Mouse (Mus musculus) kidney, embryonic 16.5 days (tissue): Measurements from ENCODE around the gene 4930507D05Rik. TPM values are rescaled to one million over a fixed set of nuclear protein-coding genes. Genes with fewer than 3 reads are reported as not detected.
"Not testable (repeated sequence)": the region's sequence is repeated elsewhere in the genome, so short reads cannot be mapped to it uniquely, and the experiment has no call there.

Experiments used
- ATAC-seq: fragments of 200-750 bp; cut with Nextera tagmentation; 2 replicates; pipeline ENCODE4 v1.8.0; 2017; ENCODE audit warnings: moderate TSS enrichment; ENCODE audit not compliant: low FRiP score, low TSS enrichment
- H3K27ac ChIP-seq: fragments of 300-500 bp; sonication (generic); 2 replicates; pipeline ENCODE4 v1.5.1; 2014; ENCODE audit warnings: low read length
- H3K27me3 ChIP-seq: fragments of 300-500 bp; sonication (generic); 2 replicates; pipeline ENCODE4 v1.6.1; 2014; ENCODE audit warnings: low read length, control low read depth, mixed read lengths; ENCODE audit not compliant: insufficient read depth
- H3K36me3 ChIP-seq: fragments of 300-500 bp; sonication (generic); 2 replicates; pipeline ENCODE4 v1.6.1; 2014; ENCODE audit warnings: low read length, control low read depth, mixed read lengths; ENCODE audit not compliant: insufficient read depth
- H3K4me1 ChIP-seq: fragments of 300-500 bp; sonication (generic); 2 replicates; pipeline ENCODE4 v1.6.1; 2014; ENCODE audit warnings: low read length, control low read depth, mixed read lengths; ENCODE audit not compliant: insufficient read depth
- H3K4me2 ChIP-seq: fragments of 300-500 bp; sonication (generic); replicated peaks from 2 replicates; pipeline ENCODE4 v1.6.1; 2014; ENCODE audit warnings: low read depth, low read length
- H3K4me3 ChIP-seq: fragments of 300-500 bp; sonication (generic); 2 replicates; pipeline ENCODE4 v1.5.1; 2014; ENCODE audit warnings: mild to moderate bottlenecking, low read length
- H3K9ac ChIP-seq: fragments of 300-500 bp; sonication (generic); replicated peaks from 2 replicates; pipeline ENCODE4 v1.6.1; 2014; ENCODE audit warnings: low read length
- H3K9me3 ChIP-seq: fragments of 300-500 bp; sonication (generic); 2 replicates; pipeline ENCODE4 v1.6.1; 2016; ENCODE audit warnings: low read length, control low read depth
- WGBS: fragments of 180-500 bp; shearing (Covaris S2); extraction: QIAGEN DNeasy Blood & Tissue Kit; methylation state at CpG from one replicate; pipeline ENCODE4 v1.1.7; 2014; 5-methylcytosine and 5-hydroxymethylcytosine counted together
- polyA plus RNA-seq: library from polyadenylated mRNA; unstranded; fragments of >200 nt; fragmentation: Nextera tagmentation; extraction: Ambion mirVana; gene quantifications from 2 replicates; pipeline ENCODE4 v1.2.1, GENCODE M21; 2015

The 4930507D05Rik gene
- polyA plus RNA-seq, 1 experiment from 2014 or later, result 0.66 TPM

DNA sequence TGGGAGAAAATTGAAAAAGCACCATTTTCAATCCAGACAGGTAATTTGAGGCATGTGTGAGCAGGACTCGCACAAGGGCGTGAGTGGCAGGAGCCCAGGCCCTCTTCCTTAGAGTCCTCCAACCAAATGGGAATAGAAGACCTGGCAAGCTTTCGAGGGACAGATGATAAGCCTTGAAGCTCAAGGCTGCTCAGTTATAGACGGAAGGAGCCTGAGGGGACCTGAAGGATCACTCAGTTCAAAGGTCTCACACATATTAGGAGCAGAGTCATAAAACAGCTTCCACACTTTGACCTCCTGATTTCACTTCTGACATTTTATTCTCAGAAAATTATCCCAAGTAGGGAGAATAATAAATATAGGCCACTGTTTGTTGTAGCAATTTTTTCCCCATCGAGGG is 29.9 kb upstream of the 4930507D05Rik start:
- ATAC-seq, result no peak
- no peak overlapping the region for H3K27ac ChIP-seq
- WGBS, result 79% methylated on average over 5 of the region's 5 CpGs

DNA sequence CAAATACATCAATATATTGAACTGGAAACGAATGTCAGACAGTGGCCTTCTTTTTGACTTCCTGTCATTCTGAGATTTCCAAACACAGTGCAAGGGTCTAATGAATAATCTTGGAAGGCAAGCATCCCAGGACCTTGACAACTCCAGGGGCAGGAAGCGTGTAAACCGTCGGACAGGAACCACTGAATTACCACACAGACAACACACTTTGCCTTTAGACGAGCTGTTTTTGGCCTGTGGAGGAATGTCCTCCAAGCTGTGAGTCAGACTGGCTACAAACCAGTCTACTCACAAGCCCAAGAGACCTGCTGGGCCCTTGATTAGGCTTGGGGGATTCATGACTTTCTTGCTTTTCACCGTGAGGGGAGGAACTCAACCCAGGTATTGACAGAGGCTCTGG is 28.9 kb upstream of the 4930507D05Rik start:
- Histone ChIP-seq H3K9me3 (no peaks in the 10 kb centered on the region), H3K4me2 (no peak overlapping the region), H3K27me3 (no peaks in the 10 kb centered on the region), H3K4me1 (no peaks in the 10 kb centered on the region), H3K36me3 (no peaks in the 10 kb centered on the region), H3K9ac (no peak overlapping the region), H3K27ac (no peak overlapping the region), H3K4me3 (no peak overlapping the region)
- 54% methylated on average over 6 of the region's 6 CpGs for WGBS
- no peak for ATAC-seq

More for the DNA sequence above, 29.9 kb upstream of the 4930507D05Rik start:
- H3K27me3 ChIP-seq, result no peaks in the 10 kb centered on the region
- no peak overlapping the region for H3K4me3 ChIP-seq
- H3K4me2 ChIP-seq, result no peak overlapping the region
- peaks cover under 1% of the 10 kb centered on the region; the same call in 1 of the 2 replicates for H3K4me1 ChIP-seq
- H3K9ac ChIP-seq, result no peak overlapping the region
- no peaks in the 10 kb centered on the region for H3K9me3 ChIP-seq
- H3K36me3 ChIP-seq, result no peaks in the 10 kb centered on the region

DNA sequence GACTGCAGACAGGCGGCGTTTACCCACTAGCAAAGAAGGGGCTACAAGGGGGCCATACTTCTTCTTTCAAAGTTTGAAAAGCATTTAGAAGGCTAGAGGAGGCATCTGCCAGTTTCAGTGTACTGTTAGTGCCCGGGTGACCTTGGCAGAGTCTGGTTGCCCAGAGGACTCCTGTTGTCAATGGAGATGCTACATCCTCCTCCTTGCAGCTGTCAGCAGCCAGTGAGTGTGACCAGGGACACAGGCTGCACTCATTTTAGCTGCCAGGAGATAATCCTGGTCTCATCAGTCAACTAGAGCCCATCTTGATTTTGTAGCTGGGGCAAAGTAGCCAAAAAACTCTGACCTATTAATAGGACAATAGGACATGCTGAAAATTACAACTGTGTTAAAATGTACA is 28.2 kb upstream of the 4930507D05Rik start:
- H3K27me3 ChIP-seq, result no peaks in the 10 kb centered on the region
- H3K4me1 ChIP-seq, result no peaks in the 10 kb centered on the region
- no peak overlapping the region for H3K9ac ChIP-seq
- no peak for ATAC-seq
- H3K4me3 ChIP-seq, result no peak overlapping the region
- WGBS, result 92% methylated on average over 3 of the region's 3 CpGs
- H3K36me3 ChIP-seq, result no peaks in the 10 kb centered on the region
- no peaks in the 10 kb centered on the region for H3K9me3 ChIP-seq
- H3K4me2 ChIP-seq, result no peak overlapping the region
- H3K27ac ChIP-seq, result no peak overlapping the region

DNA sequence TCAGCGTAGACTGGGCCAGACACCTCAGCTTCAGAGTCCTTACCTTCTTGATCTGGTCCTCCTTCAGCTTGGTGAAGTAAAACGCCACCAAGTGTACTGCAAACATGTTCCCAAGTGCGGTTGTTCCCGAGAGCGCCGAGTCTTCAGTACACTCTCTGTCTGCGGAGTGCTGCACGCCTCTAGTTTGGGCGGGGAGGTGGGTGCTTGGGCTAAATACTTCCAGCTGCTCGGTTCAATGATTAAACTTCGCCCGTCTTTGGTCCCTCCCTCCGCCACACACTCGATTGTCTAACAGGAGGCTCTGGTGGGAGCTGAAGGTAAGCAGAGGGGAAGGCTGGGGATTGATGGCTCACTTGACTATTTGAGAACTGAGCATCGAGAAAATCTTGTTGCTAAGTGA is 27.0 kb upstream of the 4930507D05Rik start, which contains the start of gene Hkdc1:
Hkdc1 (minus strand) TSS at position 237 of the 400 bp plus-strand sequence.
- Histone ChIP-seq H3K4me1 (no peaks in the 10 kb centered on the region), H3K27ac (no peak within 1 kb of the TSS), H3K9me3 (no peaks in the 10 kb centered on the region), H3K27me3 (no peaks in the 10 kb centered on the region), H3K9ac (no peak within 1 kb of the TSS), H3K4me3 (no peak within 1 kb of the TSS), H3K36me3 (no peaks in the 10 kb centered on the region), H3K4me2 (0 out of 2 replicates have a peak within 1 kb of the TSS, but pooled peaks have one; percentile 1)
- ATAC-seq, result peak; percentile 71
- WGBS, result 51% methylated on average over 15 of the region's 15 CpGs

DNA sequence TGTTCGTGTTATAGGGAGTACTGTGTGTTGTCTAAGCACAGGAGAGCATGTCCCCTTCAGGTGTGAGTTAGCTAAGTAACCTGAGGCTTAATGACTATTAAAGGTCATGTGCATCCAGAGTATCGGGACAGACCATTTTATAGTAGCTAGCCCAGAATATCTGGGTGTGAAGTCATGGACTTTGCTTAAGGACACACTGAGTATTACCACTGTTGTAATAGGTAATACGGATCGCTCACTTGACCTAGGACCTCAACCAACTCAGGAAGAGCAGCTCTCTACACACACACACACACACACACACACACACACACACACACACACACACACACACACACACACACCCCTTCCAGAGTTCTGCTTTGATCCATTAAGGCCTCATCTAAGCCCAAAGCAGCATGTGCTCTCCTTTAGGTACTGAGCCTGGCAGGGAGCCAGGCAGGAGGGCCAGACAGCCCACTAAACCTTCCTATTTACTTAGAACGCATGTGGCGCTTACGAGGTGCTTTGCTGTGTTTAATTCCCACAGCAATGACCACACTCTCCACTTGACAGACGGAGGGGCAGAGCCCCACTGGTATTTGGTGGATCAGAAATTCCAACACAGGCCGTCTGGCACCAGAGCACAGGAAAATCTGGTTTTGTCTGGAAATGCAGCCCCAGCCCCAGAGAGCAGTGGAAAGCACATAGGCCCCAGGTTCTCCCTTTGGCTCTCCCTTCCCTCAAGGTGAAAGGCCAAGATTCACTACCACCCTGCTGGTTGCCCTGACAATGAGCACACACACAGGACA is 24.0 kb upstream of the 4930507D05Rik start:
- Histone ChIP-seq H3K9ac (no peak overlapping the region), H3K4me3 (no peak overlapping the region), H3K4me1 (no peaks in the 10 kb centered on the region), H3K9me3 (no peaks in the 10 kb centered on the region), H3K27me3 (no peaks in the 10 kb centered on the region), H3K36me3 (peaks cover 22% of the 10 kb centered on the region), H3K4me2 (no peak overlapping the region), H3K27ac (peak overlapping the region; percentile 18; the same call in 1 of the 2 replicates)
- ATAC-seq, result peak; percentile 59; the same call in 1 of the 2 replicates
- 44% methylated on average over 9 of the region's 9 CpGs for WGBS

DNA sequence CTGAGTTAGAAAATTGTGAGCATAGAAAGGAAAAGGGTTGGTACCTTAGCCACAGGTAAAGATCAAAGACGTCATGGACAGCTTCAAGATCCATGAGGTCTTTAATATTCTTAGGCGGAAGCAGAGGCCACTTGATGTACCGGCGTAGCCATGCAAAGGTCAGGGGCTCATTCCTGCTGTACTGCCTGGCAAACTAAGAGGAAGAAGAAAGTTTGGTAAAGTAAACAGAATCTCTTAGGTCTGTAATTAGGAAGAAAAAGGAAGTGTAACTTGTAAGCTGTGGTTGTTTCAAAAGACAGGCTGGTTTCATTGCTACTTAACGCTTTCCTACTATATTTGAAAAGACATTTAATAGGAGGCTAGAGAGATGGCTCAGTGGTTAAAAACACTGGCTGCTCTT is 18.9 kb upstream of the 4930507D05Rik start:
- WGBS, result 93% methylated on average over 5 of the region's 5 CpGs
- no peak for ATAC-seq

DNA sequence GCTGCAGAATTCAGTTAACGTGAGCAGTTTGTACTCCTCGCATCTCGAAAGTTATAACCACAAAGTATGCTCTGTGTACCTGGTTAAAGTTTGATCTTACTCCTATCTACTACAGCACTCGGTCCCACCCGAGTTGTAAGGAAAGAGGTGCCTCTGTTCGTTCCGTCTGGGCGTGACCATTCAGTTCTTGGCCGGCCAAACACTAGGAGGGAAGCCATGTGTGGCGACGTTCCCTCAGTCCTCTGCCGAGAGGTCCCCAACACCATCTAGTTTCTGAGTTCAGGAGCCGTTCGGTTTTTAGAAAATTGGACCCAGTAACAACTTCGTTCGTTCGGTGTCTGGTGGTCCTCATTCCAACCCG is 971 bp downstream of the 4930507D05Rik start:
- H3K4me1 ChIP-seq, result peaks cover 17% of the 10 kb centered on the region
- peak overlapping the region; percentile 92 for H3K9ac ChIP-seq
- H3K27ac ChIP-seq, result peak overlapping the region; percentile 81
- peak; percentile 29 for ATAC-seq
- H3K9me3 ChIP-seq, result no peaks in the 10 kb centered on the region
- 39% methylated on average over 18 of the region's 18 CpGs for WGBS
- no peaks in the 10 kb centered on the region for H3K27me3 ChIP-seq
- peak overlapping the region; percentile 95 for H3K4me3 ChIP-seq
- peaks cover 28% of the 10 kb centered on the region for H3K36me3 ChIP-seq
- peak overlapping the region; percentile 73 for H3K4me2 ChIP-seq

More for the DNA sequence above, 18.9 kb upstream of the 4930507D05Rik start:
- Histone ChIP-seq H3K27me3 (no peaks in the 10 kb centered on the region), H3K4me2 (no peak overlapping the region), H3K36me3 (peaks cover 67% of the 10 kb centered on the region), H3K4me3 (no peak overlapping the region), H3K27ac (no peak overlapping the region), H3K9ac (no peak overlapping the region), H3K4me1 (no peaks in the 10 kb centered on the region), H3K9me3 (no peaks in the 10 kb centered on the region)

DNA sequence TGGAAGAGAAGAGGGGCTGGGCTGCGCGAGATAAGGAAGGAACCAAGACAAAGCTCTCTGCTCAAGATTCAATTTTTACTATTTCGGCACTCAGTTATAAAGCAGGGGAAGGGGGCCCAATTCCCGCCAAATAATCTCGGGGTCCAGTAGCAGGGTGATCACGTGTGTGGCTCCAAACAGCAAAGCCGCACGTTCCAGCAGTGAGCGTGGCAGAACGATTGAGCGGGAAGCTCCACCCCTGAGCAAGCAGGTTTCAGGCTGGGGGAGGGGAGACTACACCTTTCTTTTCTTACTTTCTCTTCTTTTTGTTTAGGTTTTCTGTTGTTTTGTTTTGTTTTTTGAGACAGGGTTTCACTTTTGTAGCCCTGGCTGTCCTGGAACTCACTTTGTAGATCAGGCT is 2.7 kb downstream of the 4930507D05Rik start:
- WGBS, result 75% methylated on average over 11 of the region's 11 CpGs
- not testable (repeated sequence) for H3K9me3 ChIP-seq, H3K4me3 ChIP-seq, H3K9ac ChIP-seq, H3K27me3 ChIP-seq, H3K4me2 ChIP-seq, ATAC-seq, H3K27ac ChIP-seq
- H3K36me3 ChIP-seq, result peaks cover 24% of the 10 kb centered on the region
- peaks cover 17% of the 10 kb centered on the region for H3K4me1 ChIP-seq

DNA sequence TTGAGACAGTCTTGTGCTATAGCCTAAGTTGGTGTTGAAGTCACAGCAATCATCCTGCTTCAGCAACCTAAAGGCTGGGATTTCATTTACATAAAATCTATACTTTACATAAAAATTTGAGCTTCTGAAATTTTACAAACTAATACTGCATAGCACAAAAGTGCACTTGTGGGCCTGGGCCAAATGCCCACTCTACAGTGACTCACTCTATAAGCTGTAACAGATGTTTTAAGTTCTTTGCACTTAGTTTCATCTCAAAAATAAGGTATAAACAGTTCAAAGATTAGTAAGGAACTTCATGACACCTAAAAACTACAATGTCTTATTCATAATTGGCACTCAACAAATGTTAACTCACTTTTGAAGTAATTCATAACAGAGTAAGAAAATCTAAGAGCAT is 12.0 kb downstream of the 4930507D05Rik start:
- no peak for ATAC-seq
- H3K36me3 ChIP-seq, result peaks cover 30% of the 10 kb centered on the region

DNA sequence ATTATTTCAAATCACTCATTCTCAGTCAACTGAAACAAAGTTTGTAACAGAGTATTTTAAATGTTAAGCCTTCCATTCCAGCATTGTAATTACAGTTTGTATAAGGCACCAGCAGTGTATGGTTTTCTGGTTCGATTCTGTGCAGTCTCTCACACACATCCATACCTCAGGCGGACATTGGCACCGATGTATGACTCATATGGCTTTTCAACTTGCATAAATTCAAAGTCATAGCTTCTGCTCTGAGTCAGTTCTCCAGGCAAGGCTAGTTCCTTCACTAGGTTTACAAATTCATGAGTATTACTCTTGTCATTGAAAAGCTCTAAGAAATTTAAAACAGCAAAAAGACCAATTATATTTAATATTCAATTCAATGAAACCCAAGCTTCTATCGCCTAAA is 20.4 kb downstream of the 4930507D05Rik start:
- no peak overlapping the region for H3K9ac ChIP-seq

More for the DNA sequence above, 12.0 kb downstream of the 4930507D05Rik start:
- Histone ChIP-seq H3K9me3 (no peaks in the 10 kb centered on the region), H3K4me1 (no peaks in the 10 kb centered on the region), H3K4me2 (no peak overlapping the region), H3K9ac (no peak overlapping the region), H3K27ac (no peak overlapping the region), H3K4me3 (no peak overlapping the region), H3K27me3 (no peaks in the 10 kb centered on the region)

More for the DNA sequence above, 20.4 kb downstream of the 4930507D05Rik start:
- Histone ChIP-seq H3K36me3 (no peaks in the 10 kb centered on the region; the same call in 1 of the 2 replicates), H3K4me2 (no peak overlapping the region), H3K4me1 (no peaks in the 10 kb centered on the region), H3K9me3 (no peaks in the 10 kb centered on the region), H3K4me3 (no peak overlapping the region), H3K27ac (no peak overlapping the region), H3K27me3 (no peaks in the 10 kb centered on the region)
- 95% methylated on average over 4 of the region's 4 CpGs for WGBS
- no peak for ATAC-seq
